ENCODE assay signal across 9 mouse cellular contexts in the genomic region with DNA sequence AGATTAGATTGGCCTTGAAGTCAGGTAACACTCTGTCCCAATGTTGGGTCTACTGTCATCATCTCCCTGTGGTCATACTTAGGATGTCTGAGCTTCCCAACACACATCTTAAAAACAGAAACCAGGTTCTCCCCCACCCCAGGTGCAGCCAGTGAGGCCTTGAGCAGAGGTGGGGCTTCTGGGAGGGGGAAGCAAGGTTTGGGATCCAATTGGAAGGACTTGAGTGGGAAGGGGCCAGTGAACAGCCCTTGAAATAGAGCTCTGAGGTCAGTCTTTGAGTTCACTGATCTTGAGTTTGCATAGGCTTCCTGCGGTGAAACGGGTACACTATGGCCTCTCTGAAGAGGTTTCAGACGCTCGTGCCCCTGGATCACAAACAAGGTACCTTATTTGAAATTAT. TPM values are rescaled to one million over a fixed set of nuclear protein-coding genes. Genes with fewer than 3 reads are reported as not detected.
A peak's percentile ranks its signal among the peaks of the same experiment; 100 is the strongest.
DNase-seq lines count a peak whose midpoint lies in the region; ATAC-seq and TF ChIP-seq lines count a peak whose summit lies in the region.
"Had no signal": no experiment of that assay in that cellular context is flagged by ENCODE, and none has a peak within 500 bp of the region (broad histone marks: within the 10 kb centered on the region; RNA-seq: fewer than 3 reads in every experiment).

Gm20509 (plus strand) TSS at position 290 of the 400 bp plus-strand sequence.

- ATAC-seq in heart, embryonic 11.5 days (replicated peaks; ENCODE audit: insufficient number of reproducible peaks, low FRiP score, low TSS enrichment) = no peak
- ATAC-seq in forebrain, embryonic 15.5 days (replicated peaks) = no peak
- no peak for ATAC-seq in liver, embryonic 13.5 days (ENCODE audit: low read depth)

- H3K36me3 ChIP-seq in heart, embryonic 11.5 days (ENCODE audit: control insufficient read depth, insufficient read depth, low read length) = no peaks in the 10 kb centered on the region
- peaks cover 15% of the 10 kb centered on the region for H3K36me3 ChIP-seq in E14TG2a.4 (ENCODE audit: insufficient read depth, low read length)
- no peaks in the 10 kb centered on the region for H3K36me3 ChIP-seq in forebrain, embryonic 15.5 days
- H3K36me3 ChIP-seq in liver, embryonic 13.5 days = no peaks in the 10 kb centered on the region

- 0 out of 2 replicates have a peak, but pooled peaks cover 4% of the 10 kb centered on the region for H3K4me1 ChIP-seq in heart, embryonic 11.5 days (ENCODE audit: control insufficient read depth, insufficient read depth, low read length)
- peaks cover 86% of the 10 kb centered on the region for H3K4me1 ChIP-seq in E14TG2a.4 (replicated peaks; ENCODE audit: low read depth, low read length)
- peaks cover 9% of the 10 kb centered on the region for H3K4me1 ChIP-seq in forebrain, embryonic 15.5 days
- H3K4me1 ChIP-seq in liver, embryonic 13.5 days (replicated peaks) = peaks cover 8% of the 10 kb centered on the region; the same call in 1 of the 2 replicates

- no peak within 1 kb of the TSS for H3K27ac ChIP-seq in heart, embryonic 11.5 days (ENCODE audit: low read depth, low read length)
- H3K27ac ChIP-seq in forebrain, embryonic 15.5 days (replicated peaks) = no peak within 1 kb of the TSS
- H3K27ac ChIP-seq in liver, embryonic 13.5 days = no peak within 1 kb of the TSS

- no peak for DNase-seq in heart, postnatal 4 days
- no peak for DNase-seq in liver, embryonic 13.5 days
- no peak for DNase-seq in right cerebral cortex, postnatal 10 days (ENCODE audit: low spot score in 2 of 2)
- no peak for DNase-seq in thymus, postnatal 0 days (ENCODE audit: low spot score)
- no peak for DNase-seq in cerebellum, adult 9-11 months
- DNase-seq: gastrocnemius, postnatal 10 days had no signal

- 84% methylated on average over 4 of the region's 4 CpGs for WGBS in heart, embryonic 11.5 days (ENCODE audit: insufficient replicate concordance)
- WGBS in forebrain, embryonic 15.5 days = 92% methylated on average over 4 of the region's 4 CpGs
- 74% methylated on average over 4 of the region's 4 CpGs for WGBS in liver, embryonic 13.5 days (ENCODE audit: insufficient replicate concordance)

- peak within 1 kb of the TSS; percentile 73 for H3K4me2 ChIP-seq in heart, embryonic 11.5 days
- H3K4me2 ChIP-seq in forebrain, embryonic 15.5 days (replicated peaks) = peak within 1 kb of the TSS; percentile 71
- H3K4me2 ChIP-seq in liver, embryonic 13.5 days = peak within 1 kb of the TSS; percentile 72

- H3K9ac ChIP-seq in heart, embryonic 11.5 days (ENCODE audit: low read depth, low read length) = peak within 1 kb of the TSS; percentile 64
- H3K9ac ChIP-seq in forebrain, embryonic 15.5 days (replicated peaks) = peak within 1 kb of the TSS; percentile 40
- H3K9ac ChIP-seq in liver, embryonic 13.5 days = peak within 1 kb of the TSS; percentile 61

- TF ChIP-seq CTCF in E14TG2a.4 (conservative IDR thresholded peaks at IDR 0.05; ENCODE audit: low read length) = no peak

- H3K9me3 ChIP-seq in heart, embryonic 11.5 days (replicated peaks; ENCODE audit: control insufficient read depth, low read length) = no peaks in the 10 kb centered on the region
- H3K9me3 ChIP-seq in E14TG2a.4 (ENCODE audit: low read length) = no peaks in the 10 kb centered on the region
- no peaks in the 10 kb centered on the region for H3K9me3 ChIP-seq in forebrain, embryonic 15.5 days
- no peaks in the 10 kb centered on the region for H3K9me3 ChIP-seq in liver, embryonic 13.5 days (replicated peaks)

- H3K27me3 ChIP-seq in heart, embryonic 11.5 days (ENCODE audit: control insufficient read depth, insufficient read depth, low read length) = peaks cover 38% of the 10 kb centered on the region
- H3K27me3 ChIP-seq in E14TG2a.4 (ENCODE audit: insufficient read depth, low read length) = peaks cover 28% of the 10 kb centered on the region
- H3K27me3 ChIP-seq in forebrain, embryonic 15.5 days = peaks cover 46% of the 10 kb centered on the region
- H3K27me3 ChIP-seq in liver, embryonic 13.5 days = peaks cover 38% of the 10 kb centered on the region

- peak within 1 kb of the TSS; percentile 42 for H3K4me3 ChIP-seq in heart, embryonic 11.5 days (ENCODE audit: low read depth, low read length)
- H3K4me3 ChIP-seq in E14TG2a.4 (replicated peaks; ENCODE audit: low read length) = peak within 1 kb of the TSS; percentile 81
- peak within 1 kb of the TSS; percentile 39 for H3K4me3 ChIP-seq in forebrain, embryonic 15.5 days
- H3K4me3 ChIP-seq in liver, embryonic 13.5 days (replicated peaks) = peak within 1 kb of the TSS; percentile 48

RNA-seq across cellular contexts. Expression of gene Gm20509, which starts in this region (rescaled TPM):
- polyA plus RNA-seq in heart, embryonic 11.5 days (2014; fragmentation: Nextera tagmentation; extraction: Ambion mirVana) = not detected in 2 replicates
- total RNA-seq in heart, postnatal 4 days (2021) = not detected
- not detected in 2 replicates for polyA plus RNA-seq in forebrain, embryonic 15.5 days (2015; fragmentation: Nextera tagmentation; extraction: Ambion mirVana)
- not detected in 2 replicates for polyA plus RNA-seq in liver, embryonic 13.5 days (2015; fragmentation: Nextera tagmentation; extraction: Ambion mirVana)
- polyA plus RNA-seq in thymus, postnatal 0 days (2015; fragmentation: Nextera tagmentation; extraction: Ambion mirVana) = not detected in 2 replicates
- total RNA-seq: gastrocnemius, postnatal 10 days had no signal
